Mouse (Mus musculus) MN1 (cell line): ENCODE measurements around the gene Ergic1.

ENCODE experiments used
- DNase-seq: peaks from one replicate; pipeline ENCODE4 v3.0.0-alpha.2; 2016; ENCODE audit warnings: low spot score

Gene Ergic1

GRCm38 (mm10) chr17:26561290-26561640 is at the start of gene Ergic1:
Ergic1 (plus strand) TSS chr17:26561489.
- peak; percentile 89 for DNase-seq

DNA sequence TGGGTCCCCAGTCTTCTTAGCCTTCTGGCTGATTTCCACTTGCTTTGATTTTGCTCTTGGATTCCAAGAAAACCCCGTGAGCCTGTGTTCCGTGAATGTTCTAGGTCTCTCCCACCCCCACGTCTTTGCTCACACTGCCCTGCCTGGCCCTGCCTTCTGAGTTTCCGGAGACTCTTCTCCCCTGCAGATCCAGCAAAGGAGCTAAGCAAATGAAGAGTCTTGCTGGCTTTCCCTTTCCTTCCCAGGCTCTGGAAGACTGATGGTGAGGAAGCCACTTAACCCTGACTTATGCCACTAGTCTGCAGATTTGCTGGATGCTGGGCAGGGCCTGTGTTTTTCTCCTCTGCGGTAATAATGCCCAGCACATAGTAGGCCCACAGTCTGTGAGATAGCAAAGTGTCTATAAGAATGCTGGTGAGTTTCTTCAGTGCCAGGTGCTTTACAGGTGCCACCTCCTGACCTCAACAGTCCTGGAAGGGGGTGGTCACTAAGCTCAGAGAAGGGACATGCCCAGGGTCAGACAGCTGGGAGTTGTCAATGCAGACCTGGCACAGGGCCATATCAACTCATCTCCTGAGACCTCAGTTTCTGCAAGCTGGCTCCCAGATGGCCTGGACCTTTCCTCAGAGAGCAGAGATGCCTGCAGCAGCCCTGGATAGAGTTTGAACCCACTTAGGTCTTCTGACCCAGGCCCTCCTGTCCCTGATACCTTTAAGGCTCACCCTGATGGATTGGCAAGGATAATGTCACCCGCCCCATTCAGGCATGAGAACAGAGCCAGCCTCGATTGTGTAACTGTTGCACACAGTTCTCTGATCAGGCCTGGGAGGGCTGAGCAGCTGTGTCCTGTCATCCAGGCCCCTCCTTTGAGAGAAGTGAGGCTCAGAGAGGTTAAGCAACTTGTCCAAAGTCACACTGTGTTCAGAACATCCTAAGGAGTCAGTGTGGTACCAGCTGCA is 49.2 kb upstream of the Ergic1 start:
- peak; percentile 85 for DNase-seq

GRCm38 (mm10) chr17:26512961-26513360 is 48.3 kb upstream of the Ergic1 start:
- peak; percentile 55 for DNase-seq

- no peak for DNase-seq
Measured at GRCm38 (mm10) chr17:26513459-26514290, 47.6 kb upstream of the Ergic1 start.

- DNase-seq = peak; percentile 57
Measured at GRCm38 (mm10) chr17:26514581-26515030, 46.7 kb upstream of the Ergic1 start.

DNA sequence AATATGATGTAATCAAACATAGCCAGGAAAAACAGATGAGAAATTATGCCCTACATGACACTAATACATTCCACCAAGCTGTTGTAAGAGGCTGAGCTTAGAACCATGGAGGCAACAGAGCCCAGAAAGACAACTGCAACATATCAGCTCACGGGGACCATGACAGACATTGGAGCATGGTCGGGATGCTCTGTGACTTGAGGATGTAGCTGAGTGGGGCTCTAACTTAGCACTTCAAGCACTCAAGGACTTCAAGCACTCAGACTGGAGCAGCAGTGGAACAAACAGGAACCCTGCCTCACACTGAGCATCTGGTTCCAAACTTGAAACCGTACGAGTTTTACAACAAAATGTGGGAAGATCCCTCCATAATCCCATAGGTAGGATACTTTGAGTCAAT is 45.6 kb upstream of the Ergic1 start:
- no peak for DNase-seq

DNA sequence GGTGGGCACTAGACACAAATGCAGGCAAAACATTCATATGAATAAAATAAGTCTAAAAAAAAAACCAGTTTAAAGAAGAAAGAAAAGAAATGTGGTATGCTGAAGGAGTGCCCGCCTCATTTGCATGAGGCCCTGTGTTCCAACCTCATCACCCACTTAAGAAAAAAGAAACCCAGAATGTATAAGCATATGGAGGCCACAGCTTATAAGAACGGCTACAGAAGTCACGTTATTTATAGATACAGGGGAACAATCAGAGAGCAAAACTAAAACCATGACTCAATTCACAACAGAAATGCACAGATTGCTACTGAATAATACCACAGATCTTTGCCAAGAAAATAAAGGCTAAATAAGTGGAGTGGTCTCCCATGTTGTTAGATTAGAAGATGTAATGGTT is 43.0 kb upstream of the Ergic1 start:
- DNase-seq = no peak

DNA sequence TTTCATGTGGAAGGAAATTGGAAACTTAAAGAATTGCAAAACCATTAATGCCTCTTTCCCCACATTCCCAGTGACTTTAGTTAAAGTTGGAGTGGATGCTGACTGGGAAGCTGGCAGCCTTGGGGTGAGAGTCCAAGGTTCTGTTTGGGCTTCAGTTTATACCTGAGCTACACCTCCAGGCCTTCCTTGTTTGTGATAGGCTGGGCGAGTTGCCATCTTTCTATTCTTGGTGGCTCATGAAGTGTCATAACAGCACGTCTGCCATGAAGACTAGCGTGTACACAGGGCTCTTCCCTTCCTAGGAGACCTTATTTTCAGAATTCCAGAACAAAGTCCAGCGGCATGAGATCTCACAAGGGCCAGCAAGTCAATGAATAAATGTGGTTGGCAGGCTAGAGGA is 38.6 kb upstream of the Ergic1 start:
- no peak for DNase-seq

DNA sequence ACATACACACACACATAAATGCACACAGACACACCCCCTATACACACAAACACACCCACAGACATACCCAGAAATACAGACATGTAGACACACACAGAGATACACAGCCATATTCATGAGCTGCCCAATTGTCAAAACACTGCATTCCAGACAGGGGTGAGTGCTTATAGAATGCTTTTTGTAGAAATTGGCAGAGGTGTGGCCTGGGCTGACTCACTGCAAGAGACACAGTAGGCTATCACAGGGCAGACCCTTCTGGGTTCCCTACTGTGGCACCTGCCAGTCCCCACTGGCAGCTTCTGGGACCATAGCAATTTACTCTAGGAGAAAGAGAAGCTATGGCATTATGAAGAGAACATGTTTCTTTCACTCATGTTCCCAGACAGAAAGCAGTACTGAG is 37.0 kb upstream of the Ergic1 start:
- DNase-seq = no peak

GRCm38 (mm10) chr17:26524801-26525200 is 36.5 kb upstream of the Ergic1 start:
- no peak for DNase-seq

DNA sequence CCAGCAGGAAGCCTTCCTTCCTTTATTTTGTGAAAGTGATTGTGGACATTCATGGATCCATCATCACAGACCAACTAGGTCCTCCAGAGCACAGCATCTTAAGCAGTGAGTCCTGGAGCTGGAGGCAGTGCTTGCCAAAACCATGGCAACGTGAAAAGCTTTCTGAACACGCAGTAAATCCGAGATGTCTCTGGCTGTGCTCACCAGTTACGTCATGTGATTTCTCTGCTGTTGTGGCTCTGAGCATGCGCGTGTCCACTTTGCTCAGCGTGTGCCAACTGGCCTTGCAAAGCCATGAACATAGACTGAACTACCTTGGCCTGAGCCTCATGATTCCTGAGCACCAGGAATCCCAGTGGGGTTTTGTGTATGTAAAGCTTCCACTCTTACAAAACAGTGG is 36.0 kb upstream of the Ergic1 start:
- DNase-seq = peak; percentile 44

DNA sequence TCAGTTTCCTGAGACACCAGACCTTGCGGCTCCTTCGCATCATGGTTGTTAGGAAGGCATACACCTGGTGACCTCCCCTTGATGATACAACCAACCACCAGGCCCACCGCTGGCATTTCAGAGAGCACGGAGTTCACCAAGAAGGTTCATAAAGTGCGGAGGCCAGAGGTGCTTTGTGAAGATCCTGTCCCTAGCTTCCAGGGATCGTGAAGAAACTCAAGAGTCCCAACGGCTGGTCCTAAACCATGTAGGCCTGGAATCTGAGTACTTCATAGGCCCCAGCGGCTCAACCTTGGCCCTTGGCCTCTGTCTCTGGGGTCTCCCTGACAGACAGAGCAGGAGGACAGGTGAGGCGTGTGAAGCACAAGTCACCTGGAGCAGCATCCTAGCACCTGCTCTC is 34.0 kb upstream of the Ergic1 start:
- DNase-seq = no peak

DNA sequence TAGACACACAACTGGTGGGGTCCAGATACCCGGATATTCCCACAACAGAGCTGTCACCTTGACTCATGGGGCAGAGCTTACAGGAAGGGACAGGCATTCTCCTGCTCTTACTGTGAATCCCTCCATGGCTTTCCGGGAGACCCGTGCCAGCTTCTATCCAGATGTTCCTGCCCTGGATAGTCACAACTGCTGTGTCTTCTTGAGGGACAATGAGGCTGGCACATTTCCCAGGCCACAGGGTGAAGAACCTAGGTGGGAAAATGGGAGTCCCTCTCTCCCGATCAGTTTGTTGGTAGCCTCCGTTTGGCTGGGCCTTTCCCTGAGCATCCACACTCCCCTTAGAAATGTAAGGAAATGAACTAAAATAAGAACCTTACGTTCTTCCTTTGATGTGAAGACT is 32.5 kb upstream of the Ergic1 start:
- DNase-seq = no peak

DNA sequence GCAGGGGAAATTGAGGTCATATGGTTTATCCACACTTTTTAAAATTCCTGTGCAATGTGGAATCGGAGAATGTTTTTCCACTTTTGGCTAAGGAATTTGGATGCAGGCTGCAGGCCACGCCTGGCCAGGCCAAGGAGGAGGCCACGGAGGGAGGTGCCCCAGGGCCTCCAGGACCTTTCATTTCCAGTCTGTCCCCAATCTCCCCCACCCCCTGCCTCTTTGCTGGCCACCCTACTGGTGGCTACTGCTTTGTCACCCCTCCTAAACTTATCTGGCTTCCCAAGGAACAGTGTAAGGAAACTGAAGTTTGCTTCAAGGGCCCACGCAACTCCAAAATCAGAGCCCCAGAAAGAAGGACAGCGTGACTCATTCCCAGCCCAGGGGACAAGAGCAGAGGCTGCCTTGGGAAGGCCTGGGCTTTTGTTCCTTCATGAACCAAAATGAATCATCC is 31.5 kb upstream of the Ergic1 start:
- DNase-seq = no peak

- peak; percentile 85 for DNase-seq
Measured at GRCm38 (mm10) chr17:26530590-26531081, 30.7 kb upstream of the Ergic1 start.

- no peak for DNase-seq
Measured at GRCm38 (mm10) chr17:26531395-26532027, 29.8 kb upstream of the Ergic1 start.

- DNase-seq = no peak
Measured at GRCm38 (mm10) chr17:26532476-26533045, 28.7 kb upstream of the Ergic1 start.

- DNase-seq = no peak
Measured at GRCm38 (mm10) chr17:26533871-26534372, 27.4 kb upstream of the Ergic1 start.

GRCm38 (mm10) chr17:26534695-26535094 is 26.6 kb upstream of the Ergic1 start:
- no peak for DNase-seq

DNA sequence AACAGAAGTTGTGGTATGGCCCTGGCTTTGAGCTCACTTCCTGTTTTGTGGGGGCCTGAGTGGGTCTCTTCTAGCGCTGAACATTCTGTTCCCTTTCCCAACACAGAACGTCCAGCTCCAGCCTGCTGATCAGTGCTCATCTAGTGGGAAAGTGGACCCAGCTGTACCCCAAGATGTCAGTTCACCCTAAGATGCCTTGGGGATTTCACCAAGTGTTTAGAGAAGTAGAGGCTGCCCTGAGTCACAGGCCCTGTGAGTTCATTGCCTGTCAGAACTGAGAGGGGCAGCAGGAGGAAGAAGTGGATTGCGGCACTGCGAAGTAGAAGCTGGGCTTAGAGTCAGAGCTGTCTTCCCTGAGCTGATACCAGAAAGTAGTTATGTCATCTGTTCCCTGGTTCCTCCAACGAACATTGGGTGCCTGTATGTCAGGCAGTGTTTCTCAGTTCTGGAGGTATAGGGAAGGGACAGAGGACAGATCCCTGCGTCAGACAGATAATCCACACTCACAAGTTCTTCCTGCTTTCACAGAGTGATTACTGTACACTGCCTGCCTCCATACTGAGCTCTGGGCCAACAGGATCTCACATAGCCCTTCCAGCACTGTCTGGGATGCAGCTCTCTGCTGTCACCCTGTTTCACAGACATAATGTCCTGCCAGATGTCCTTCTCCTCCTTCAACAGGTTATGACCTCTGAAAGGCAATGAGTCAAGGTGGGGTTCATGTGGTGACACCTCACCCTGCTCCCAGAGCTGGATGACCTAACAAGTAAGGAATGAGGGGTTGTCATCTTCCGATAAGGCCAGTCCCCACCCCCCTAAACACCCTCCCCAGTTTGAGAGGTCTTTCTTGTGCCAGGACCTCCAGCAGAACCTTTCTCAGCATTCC is 25.8 kb upstream of the Ergic1 start:
- DNase-seq = no peak
